Mouse (Mus musculus) G1E (cell line): Measurements from ENCODE around the gene Fbln1. TPM values are rescaled to one million over a fixed set of nuclear protein-coding genes. Genes with fewer than 3 reads are reported as not detected.

ENCODE experiments used
- ATAC-seq: 2 replicates; pipeline ENCODE4 v1.8.0; 2016; ENCODE audit warnings: mild to moderate bottlenecking; ENCODE audit not compliant: insufficient number of reproducible peaks, poor library complexity, low FRiP score, severe bottlenecking; ENCODE audit errors: extremely low read depth
- DNase-seq: peaks from one replicate; pipeline ENCODE4 v3.0.0; 2012; ENCODE audit warnings: low spot score
- H3K27me3 ChIP-seq: 2 replicates; pipeline ENCODE4 v1.6.1; 2012; ENCODE audit warnings: mild to moderate bottlenecking, low read length, inconsistent platforms; ENCODE audit not compliant: insufficient read depth
- H3K36me3 ChIP-seq: replicated peaks from 2 replicates; pipeline ENCODE3; 2012; ENCODE audit warnings: mild to moderate bottlenecking, inconsistent platforms
- H3K4me1 ChIP-seq: 2 replicates; pipeline ENCODE4 v1.6.1; 2012; ENCODE audit warnings: low read depth, low read length, inconsistent platforms, mixed read lengths; ENCODE audit not compliant: insufficient read depth
- H3K4me3 ChIP-seq: 2 replicates; pipeline ENCODE4 v1.5.1; 2012; ENCODE audit warnings: low read depth, mild to moderate bottlenecking, inconsistent platforms, low read length, moderate library complexity, mixed read lengths
- H3K9me3 ChIP-seq: replicated peaks from 2 replicates; pipeline ENCODE4 v1.6.1; 2012; ENCODE audit warnings: inconsistent platforms
- CTCF ChIP-seq: IDR thresholded peaks from 2 replicates; pipeline ENCODE4 v1.5.1; 2012; ENCODE audit warnings: low read depth, low read length, inconsistent platforms, mixed read lengths
- GATA1 ChIP-seq: IDR thresholded peaks from 2 replicates; pipeline ENCODE4 v1.6.1; 2012; ENCODE audit warnings: borderline replicate concordance, low read length, inconsistent platforms, mixed read lengths
- GATA2 ChIP-seq: IDR thresholded peaks from 2 replicates; pipeline ENCODE4 v1.6.1; 2012; ENCODE audit warnings: low read depth, low read length, inconsistent platforms, borderline replicate concordance
- POLR2AphosphoS5 ChIP-seq: IDR thresholded peaks from 2 replicates; pipeline ENCODE4 v1.6.1; 2012; ENCODE audit warnings: low read depth, low read length, inconsistent platforms; ENCODE audit not compliant: insufficient replicate concordance
- TAL1 ChIP-seq: conservative IDR thresholded peaks from 2 replicates; pipeline ENCODE4 v1.6.1; 2012; ENCODE audit warnings: low read depth, low read length, inconsistent platforms, mixed read lengths
- polyA plus RNA-seq: library from polyadenylated mRNA; stranded (reverse); fragments of >175 nt; gene quantifications from 2 replicates; pipeline ENCODE4 v1.2.3, GENCODE M21; 2012
- total RNA-seq, 2 experiments: library from RNA; stranded (forward) in 1 of 2; stranded (reverse) in 1 of 2; fragments of 200-1000 nt in 1 of 2; fragments of >200 nt in 1 of 2; fragmentation: Nextera tagmentation in 1 of 2; gene quantifications; 2 replicates each; pipeline ENCODE4 v1.2.3; 2014 to 2017

Fbln1 gene
- total and polyA plus RNA-seq, 3 experiments: 0.05 TPM; not detected in 2

DNA sequence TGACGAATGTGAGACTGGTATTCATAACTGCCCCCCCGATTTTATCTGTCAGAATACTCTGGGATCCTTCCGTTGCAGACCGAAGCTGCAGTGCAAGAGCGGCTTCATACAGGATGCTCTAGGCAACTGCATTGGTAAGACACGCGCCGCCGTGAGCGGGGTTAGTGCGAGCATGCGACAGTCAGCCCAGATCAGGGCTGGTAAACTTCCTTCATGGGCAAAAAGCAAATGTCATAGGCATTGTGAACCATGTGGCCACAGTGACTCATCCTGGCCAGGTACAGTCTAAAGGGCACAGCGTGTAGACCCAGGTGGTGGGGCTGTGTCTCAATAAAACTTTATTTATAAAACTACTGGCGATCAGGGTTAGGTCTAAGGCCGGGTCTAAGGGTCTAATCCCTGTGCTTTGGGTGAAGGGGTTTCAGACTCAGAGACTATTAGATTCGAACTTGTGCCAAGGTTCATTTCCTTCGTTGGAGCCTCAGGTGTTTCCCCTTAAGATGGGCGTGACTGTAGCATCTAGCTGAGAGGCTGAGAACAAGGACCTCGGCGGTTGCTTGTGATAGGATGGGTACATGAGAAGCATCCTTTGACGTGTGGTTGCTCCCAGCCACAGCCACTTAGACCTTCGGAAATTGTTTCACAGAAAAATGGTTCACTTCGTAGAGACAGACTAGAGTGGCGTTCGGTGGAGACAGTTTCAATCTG, 26.9 kb downstream of the Fbln1 start:
- Histone ChIP-seq H3K27me3 (no peaks in the 10 kb centered on the region), H3K36me3 (no peaks in the 10 kb centered on the region), H3K4me3 (no peak overlapping the region), H3K9me3 (peaks cover 68% of the 10 kb centered on the region), H3K4me1 (no peaks in the 10 kb centered on the region)
- no peak for TF ChIP-seq GATA1
- no peak for TF ChIP-seq GATA2
- TF ChIP-seq POLR2AphosphoS5: no peak
- TF ChIP-seq TAL1: no peak
- no peak for TF ChIP-seq CTCF
- ATAC-seq (no peak), DNase-seq (no peak)

- Histone ChIP-seq H3K36me3 (no peaks in the 10 kb centered on the region), H3K9me3 (peaks cover 70% of the 10 kb centered on the region), H3K4me3 (no peak overlapping the region), H3K27me3 (no peaks in the 10 kb centered on the region), H3K4me1 (no peaks in the 10 kb centered on the region)
- ATAC-seq: no peak
- no peak for TF ChIP-seq POLR2AphosphoS5
- TF ChIP-seq CTCF: no peak
- no peak for TF ChIP-seq TAL1
- no peak for TF ChIP-seq GATA1
- TF ChIP-seq GATA2: no peak
- DNase-seq: no peak
Observed at GRCm38 (mm10) chr15:85233251-85233611, 27.5 kb downstream of the Fbln1 start.

DNA sequence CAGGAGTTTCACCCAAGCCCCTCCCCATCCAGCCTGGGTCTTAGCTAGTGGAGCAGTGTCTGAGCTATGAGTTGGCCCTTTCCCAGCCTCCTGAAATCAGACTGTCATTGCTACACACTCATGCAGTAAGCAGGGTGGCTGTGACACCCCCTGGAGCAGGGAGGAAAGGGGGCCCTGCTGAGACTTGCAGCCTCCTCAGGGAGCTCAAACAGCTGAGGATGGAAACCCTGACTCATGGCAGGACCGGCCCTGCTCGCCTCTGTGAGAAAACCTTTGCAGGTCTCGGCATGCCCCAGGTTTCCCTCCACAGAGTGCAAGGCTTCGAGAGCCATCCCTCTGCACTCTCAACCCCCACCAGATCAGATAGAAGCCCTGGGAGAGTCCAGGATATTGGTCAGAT, 27.9 kb downstream of the Fbln1 start:
- TF ChIP-seq POLR2AphosphoS5 (no peak), GATA2 (no peak), GATA1 (no peak), CTCF (no peak), TAL1 (no peak)
- no peaks in the 10 kb centered on the region for H3K36me3 ChIP-seq
- no peak overlapping the region for H3K4me3 ChIP-seq
- peaks cover 71% of the 10 kb centered on the region for H3K9me3 ChIP-seq
- no peak for ATAC-seq
- no peaks in the 10 kb centered on the region for H3K4me1 ChIP-seq
- H3K27me3 ChIP-seq: no peaks in the 10 kb centered on the region
- no peak for DNase-seq

- ATAC-seq (no peak), DNase-seq (no peak)
- TF ChIP-seq TAL1: no peak
- TF ChIP-seq CTCF: no peak
- TF ChIP-seq POLR2AphosphoS5: no peak
- TF ChIP-seq GATA1: no peak
- no peak for TF ChIP-seq GATA2
- H3K4me3 ChIP-seq: no peak overlapping the region
- no peaks in the 10 kb centered on the region for H3K27me3 ChIP-seq
- H3K4me1 ChIP-seq: no peaks in the 10 kb centered on the region
- no peaks in the 10 kb centered on the region for H3K36me3 ChIP-seq
- H3K9me3 ChIP-seq: peaks cover 78% of the 10 kb centered on the region
Observed at GRCm38 (mm10) chr15:85238821-85239745, 33.3 kb downstream of the Fbln1 start.

DNA sequence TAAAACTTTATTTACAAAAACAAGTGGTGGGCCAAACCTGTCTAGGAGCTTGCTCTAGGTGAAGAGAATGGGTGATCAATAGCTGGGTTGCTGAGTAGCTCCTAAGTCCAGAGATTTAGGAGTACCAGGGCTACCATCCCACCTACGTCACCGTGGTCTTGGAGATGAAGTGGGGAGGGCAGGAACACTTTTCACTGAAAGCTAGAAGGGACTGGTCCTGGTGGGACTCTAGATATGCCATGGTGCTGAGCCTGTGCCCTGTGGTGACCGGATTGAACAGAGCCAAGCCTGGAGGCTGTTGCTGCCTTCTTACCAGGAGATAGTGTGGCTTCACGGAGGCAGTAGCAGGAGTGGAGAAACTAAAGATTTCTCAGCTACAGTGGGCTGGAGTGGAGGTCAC, 34.3 kb downstream of the Fbln1 start:
- no peaks in the 10 kb centered on the region for H3K27me3 ChIP-seq
- no peak for TF ChIP-seq GATA1
- TF ChIP-seq CTCF: no peak
- TF ChIP-seq POLR2AphosphoS5: no peak
- TF ChIP-seq GATA2: no peak
- no peak for TF ChIP-seq TAL1
- no peaks in the 10 kb centered on the region for H3K36me3 ChIP-seq
- no peak for DNase-seq
- peaks cover 86% of the 10 kb centered on the region for H3K9me3 ChIP-seq
- ATAC-seq: no peak
- H3K4me1 ChIP-seq: no peaks in the 10 kb centered on the region
- H3K4me3 ChIP-seq: no peak overlapping the region

GRCm38 (mm10) chr15:85241856-85242255, 36.1 kb downstream of the Fbln1 start:
- ATAC-seq (no peak), DNase-seq (no peak)
- peaks cover 93% of the 10 kb centered on the region for H3K9me3 ChIP-seq
- H3K36me3 ChIP-seq: no peaks in the 10 kb centered on the region
- no peak overlapping the region for H3K4me3 ChIP-seq
- no peaks in the 10 kb centered on the region; the same call in 1 of the 2 replicates for H3K4me1 ChIP-seq
- no peak for TF ChIP-seq POLR2AphosphoS5
- no peaks in the 10 kb centered on the region for H3K27me3 ChIP-seq
